Mouse (Mus musculus): Measurements from ENCODE around the gene Ppp1r21.

DNA sequence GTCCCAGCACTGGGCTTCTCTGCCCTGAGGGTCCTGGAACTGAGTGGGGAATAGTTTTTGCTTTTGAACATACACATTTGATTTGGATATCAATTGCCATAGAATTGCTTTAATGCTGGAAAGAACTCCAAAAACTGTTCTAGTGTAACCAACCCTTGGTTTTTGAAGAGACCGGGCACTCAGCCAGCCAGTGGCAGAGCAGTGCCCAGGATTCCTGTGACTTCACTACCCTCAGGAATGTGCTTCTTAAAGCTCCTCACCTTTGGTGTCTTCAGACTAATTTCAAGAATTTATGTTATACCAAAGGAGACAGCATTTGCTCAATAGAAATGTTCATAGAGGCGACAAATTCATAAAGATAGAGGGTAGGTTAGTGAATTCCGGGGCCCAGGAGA, 100.6 kb downstream of the Ppp1r21 start:
- TF ChIP-seq POLR2A (IDR thresholded peaks at IDR 0.05; ENCODE audit: borderline replicate concordance, extremely low read depth, low read depth, low read length) (no peak), CTCF (IDR thresholded peaks at IDR 0.05; ENCODE audit: insufficient read depth, low read length) (no peak)
